Mouse (Mus musculus) heart, postnatal 4 days (tissue): ENCODE data around the gene Vnn1. TPM values are rescaled to one million over a fixed set of nuclear protein-coding genes. Genes with fewer than 3 reads are reported as not detected.

Experiments used
- total RNA-seq, 2 experiments: library from RNA; stranded (reverse); gene quantifications; 2 replicates each; pipeline ENCODE4 v1.2.3; 2021

Vnn1 gene
- total RNA-seq, 2 experiments from 2014 or later = 3.0 to 3.8 TPM

Other genes starting within 250 kb of the Vnn1 start
- gene Rps12, start 107.4 kb upstream of the Vnn1 start, total RNA-seq = 100 to 1,000 TPM; 357 to 393 TPM
- gene Slc18b1, start 97.7 kb upstream of the Vnn1 start, total RNA-seq = 10 to 100 TPM; 12.0 to 16.7 TPM
- gene Vnn3, start 43.2 kb upstream of the Vnn1 start, total RNA-seq = under 1 TPM in 1 of 2 experiments, not detected in 1; 0.19 TPM
- gene Taar1, start 25.7 kb downstream of the Vnn1 start, total RNA-seq = not detected
- not detected for gene Taar2, start 43.9 kb downstream of the Vnn1 start, total RNA-seq
- not detected for gene Taar3, start 54.9 kb downstream of the Vnn1 start, total RNA-seq
- not detected for gene Taar4, start 65.8 kb downstream of the Vnn1 start, total RNA-seq
- gene Taar5, start 76.0 kb downstream of the Vnn1 start, total RNA-seq = not detected
- gene Taar6, start 91.0 kb downstream of the Vnn1 start, total RNA-seq = not detected
- gene Taar7a, start 98.8 kb downstream of the Vnn1 start, total RNA-seq = not detected
- gene Taar7b, start 105.3 kb downstream of the Vnn1 start, total RNA-seq = not detected
- gene Taar7d, start 132.5 kb downstream of the Vnn1 start, total RNA-seq = not detected
- gene Taar7e, start 142.9 kb downstream of the Vnn1 start, total RNA-seq = not detected
- gene Taar7f, start 154.8 kb downstream of the Vnn1 start, total RNA-seq = not detected
- gene Taar8a, start 181.8 kb downstream of the Vnn1 start, total RNA-seq = not detected
- gene Taar8b, start 197.6 kb downstream of the Vnn1 start, total RNA-seq = not detected
- gene Taar8c, start 207.2 kb downstream of the Vnn1 start, total RNA-seq = not detected
- not detected for gene Taar9, start 214.8 kb downstream of the Vnn1 start, total RNA-seq